Mouse (Mus musculus) ovary, adult 10 weeks (tissue): ENCODE measurements around the gene Sh3kbp1. TPM values are rescaled to one million over a fixed set of nuclear protein-coding genes. Genes with fewer than 3 reads are reported as not detected.

Experiments used
- polyA plus RNA-seq: library from polyadenylated mRNA; stranded (reverse); fragments of 350-450 nt; fragmentation: Illumina TruSeq; extraction: RNeasy Lipid Tissue Mini Kit (QIAGEN cat#74804); gene quantifications from one replicate; pipeline ENCODE4 v1.2.3, GENCODE M21; 2014

Sh3kbp1 gene
- 115 TPM for polyA plus RNA-seq

DNA sequence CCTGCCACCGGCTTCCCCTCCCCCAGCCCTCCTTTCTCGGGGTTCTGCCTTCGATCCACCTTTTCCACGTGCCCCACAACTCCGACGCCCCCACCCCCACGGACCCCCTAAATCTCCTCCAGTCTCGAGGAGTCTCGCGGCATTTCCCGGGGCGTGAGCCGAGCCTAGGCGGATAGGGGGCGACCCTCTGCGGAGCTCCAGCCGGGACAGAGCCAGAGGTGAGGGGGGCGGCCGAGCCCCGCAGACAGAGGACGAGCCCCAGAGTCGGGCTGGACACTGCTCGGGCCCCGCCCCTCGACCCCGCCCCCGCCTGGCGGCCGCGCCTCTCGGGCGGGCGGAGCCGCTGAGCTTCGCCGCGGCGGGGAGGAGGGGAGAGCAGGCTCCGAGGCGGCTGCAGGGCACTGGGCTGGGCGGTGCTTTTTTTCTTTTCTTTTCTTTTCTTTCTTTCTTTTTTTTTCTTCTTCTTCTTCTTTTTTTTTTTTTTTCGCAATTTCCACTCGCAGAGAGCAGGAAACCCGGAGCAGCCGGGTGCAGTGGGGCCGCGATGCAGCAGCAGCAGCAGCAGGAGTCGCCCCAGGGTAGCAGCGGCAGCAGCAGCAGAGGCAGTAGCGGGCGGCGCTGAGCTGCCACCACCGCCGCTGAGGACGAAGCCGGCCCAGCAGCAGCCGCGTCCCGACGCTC lies at the start of gene Sh3kbp1:
Gene Sh3kbp1 (plus strand): TSS at position 366 of the 681 bp plus-strand sequence.

DNA sequence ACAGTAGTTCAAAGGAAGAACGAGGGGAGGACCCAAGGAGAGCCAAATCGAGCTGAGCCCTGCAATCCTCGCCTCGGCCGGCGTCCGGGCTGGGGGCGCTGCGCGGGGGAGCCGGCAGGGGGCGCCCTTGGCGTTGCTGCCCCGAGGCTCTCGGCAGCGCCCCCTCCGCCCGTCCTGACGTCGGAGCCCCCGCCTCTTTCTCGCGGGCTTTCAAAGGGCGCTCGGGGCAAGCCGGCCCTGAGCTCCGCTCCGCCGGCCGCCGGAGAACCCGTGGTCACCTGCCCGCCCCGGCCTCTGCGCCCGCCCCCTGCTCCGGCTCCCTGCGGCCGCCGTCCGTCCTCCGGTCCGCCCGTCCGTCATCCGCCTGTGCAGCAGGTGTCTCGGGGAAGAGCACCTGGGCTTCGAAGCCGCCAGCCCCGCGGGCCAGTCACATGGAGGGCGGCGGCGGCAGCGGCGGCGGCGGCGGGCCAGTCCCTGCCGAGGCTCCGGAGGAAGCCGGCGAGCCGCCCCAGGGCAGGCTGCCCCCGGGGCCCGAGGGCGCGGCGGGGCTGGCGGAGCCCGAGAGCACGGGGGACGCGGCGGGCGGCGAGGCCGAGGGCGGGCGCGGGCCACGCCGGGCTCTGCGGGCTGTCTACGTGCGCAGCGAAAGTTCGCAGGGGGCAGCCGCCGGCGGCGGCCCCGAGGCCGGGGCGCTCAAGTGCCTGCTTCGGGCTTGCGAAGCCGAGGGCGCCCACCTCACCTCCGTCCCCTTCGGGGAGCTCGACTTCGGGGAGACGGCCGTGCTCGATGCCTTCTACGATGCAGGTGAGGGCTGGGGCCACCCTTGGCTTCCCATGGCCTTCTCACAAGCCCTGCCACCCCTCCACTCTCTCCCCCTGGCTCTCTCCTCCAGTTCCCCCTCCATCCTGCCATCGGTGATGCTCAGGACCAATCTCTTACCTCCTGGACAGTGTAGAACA lies 361.2 kb downstream of the Sh3kbp1 start, which contains the start of gene Map3k15:
Gene Map3k15 (plus strand): TSS at position 432 of the 959 bp plus-strand sequence.

Other genes with a start within 250 kb of the Sh3kbp1 start
- 5.2 TPM for gene Map7d2, start 212.7 kb upstream of the Sh3kbp1 start, polyA plus RNA-seq
- gene Bclaf3, start 100.6 kb upstream of the Sh3kbp1 start, polyA plus RNA-seq: 61.6 TPM